Mouse (Mus musculus) CH12.LX (cell line): ENCODE results near the gene Myrfl. TPM values are rescaled to one million over a fixed set of nuclear protein-coding genes. Genes with fewer than 3 reads are reported as not detected.

Experiments used
- DNase-seq: peaks from one replicate; pipeline ENCODE4 v3.0.0-alpha.2; 2013; ENCODE audit errors: extremely low read depth
- H3K27ac ChIP-seq: 2 replicates; pipeline ENCODE4 v1.5.1; 2012; ENCODE audit warnings: low read depth, mild to moderate bottlenecking, control low read depth, moderate library complexity; ENCODE audit not compliant: insufficient read depth
- H3K27me3 ChIP-seq: replicated peaks from 2 replicates; pipeline ENCODE3; 2012; ENCODE audit warnings: inconsistent platforms
- H3K36me3 ChIP-seq, 2 experiments: replicated peaks in 1 of 2; 2 replicates each; pipeline versions ENCODE3 to v1.6.1; 2012; ENCODE audit warnings: inconsistent platforms in 1 of 2, low read length in 1 of 2, mild to moderate bottlenecking in 1 of 2, mixed read lengths in 1 of 2, moderate library complexity in 1 of 2; ENCODE audit not compliant: control insufficient read depth in 1 of 2, insufficient read depth in 1 of 2
- H3K4me1 ChIP-seq, 2 experiments: 2 replicates each; pipeline ENCODE4 v1.6.1; 2012; ENCODE audit warnings: inconsistent platforms in 1 of 2, moderate library complexity in 1 of 2; ENCODE audit not compliant: insufficient read depth in 2 of 2, control insufficient read depth in 1 of 2
- H3K4me2 ChIP-seq: 2 replicates; pipeline ENCODE4 v1.6.1; 2012; ENCODE audit warnings: low read depth, mild to moderate bottlenecking, control low read depth; ENCODE audit not compliant: poor library complexity, insufficient read depth, severe bottlenecking
- H3K4me3 ChIP-seq, 3 experiments: fragments of 150-350 bp in 1 of 3; sonication (generic) in 1 of 3; replicated peaks in 1 of 3; 2 replicates each; pipeline versions ENCODE3 to v1.5.1; 2011 to 2012; ENCODE audit warnings: low read depth in 2 of 3, low read length in 2 of 3, mild to moderate bottlenecking in 2 of 3, moderate library complexity in 2 of 3, control low read depth in 1 of 3, improper control_type of control experiment in 1 of 3, inconsistent platforms in 1 of 3, mixed read lengths in 1 of 3; ENCODE audit not compliant: poor library complexity in 1 of 3
- H3K79me2 ChIP-seq: replicated peaks from 2 replicates; pipeline ENCODE4 v1.6.1; 2012; ENCODE audit warnings: mild to moderate bottlenecking, moderate library complexity; ENCODE audit not compliant: control insufficient read depth, poor library complexity, insufficient read depth, severe bottlenecking; ENCODE audit errors: extremely low read depth
- H3K9ac ChIP-seq: 2 replicates; pipeline ENCODE4 v1.6.1; 2012; ENCODE audit warnings: low read depth, mild to moderate bottlenecking, control low read depth, moderate library complexity; ENCODE audit not compliant: insufficient read depth
- H3K9me3 ChIP-seq: replicated peaks from 2 replicates; pipeline ENCODE3; 2012; ENCODE audit warnings: low read length, inconsistent platforms, mixed read lengths
- BHLHE40 ChIP-seq: IDR thresholded peaks from 2 replicates; pipeline ENCODE4 v1.6.1; 2011; ENCODE audit warnings: mild to moderate bottlenecking, low read depth, low read length, improper control_type of control experiment
- CHD1 ChIP-seq: IDR thresholded peaks from 2 replicates; pipeline ENCODE4 v1.6.1; 2012; ENCODE audit warnings: low read depth, low read length, improper control_type of control experiment, inconsistent platforms
- CHD2 ChIP-seq: IDR thresholded peaks from 2 replicates; pipeline ENCODE4 v1.6.1; 2011; ENCODE audit warnings: low read length, improper control_type of control experiment
- CTCF ChIP-seq, 2 experiments: IDR thresholded peaks in 1 of 2; conservative IDR thresholded peaks in 1 of 2; 2 replicates each; pipeline ENCODE4 v1.5.1; 2011 to 2012; ENCODE audit warnings: low read depth in 2 of 2, low read length in 2 of 2, improper control_type of control experiment in 1 of 2, inconsistent platforms in 1 of 2, mild to moderate bottlenecking in 1 of 2, moderate library complexity in 1 of 2
- E2F4 ChIP-seq: IDR thresholded peaks from 2 replicates; pipeline ENCODE4 v1.6.1; 2011; ENCODE audit warnings: low read depth, low read length, improper control_type of control experiment; ENCODE audit not compliant: insufficient replicate concordance
- ELF1 ChIP-seq: IDR thresholded peaks from 2 replicates; pipeline ENCODE4 v1.6.1; 2014; ENCODE audit warnings: low read depth, mild to moderate bottlenecking, inconsistent platforms, low read length, improper control_type of control experiment
- EP300 ChIP-seq: IDR thresholded peaks from 2 replicates; pipeline ENCODE4 v1.6.1; 2011; ENCODE audit warnings: low read length, improper control_type of control experiment
- ETS1 ChIP-seq: conservative IDR thresholded peaks from 2 replicates; pipeline ENCODE4 v1.6.1; 2012; ENCODE audit warnings: low read depth, mild to moderate bottlenecking, inconsistent platforms, low read length, improper control_type of control experiment, moderate library complexity
- GABPA ChIP-seq: IDR thresholded peaks from 2 replicates; pipeline ENCODE4 v1.6.1; 2012; ENCODE audit warnings: low read depth, low read length, improper control_type of control experiment, inconsistent platforms; ENCODE audit not compliant: insufficient replicate concordance
- HCFC1 ChIP-seq: IDR thresholded peaks from 2 replicates; pipeline ENCODE4 v1.6.1; 2012; ENCODE audit warnings: low read depth, mild to moderate bottlenecking, inconsistent platforms, low read length, improper control_type of control experiment
- JUN ChIP-seq: IDR thresholded peaks from 2 replicates; pipeline ENCODE4 v1.6.1; 2011; ENCODE audit warnings: low read depth, mild to moderate bottlenecking, low read length, improper control_type of control experiment, moderate library complexity; ENCODE audit not compliant: insufficient read depth
- JUND ChIP-seq: conservative IDR thresholded peaks from 2 replicates; pipeline ENCODE4 v1.6.1; 2011; ENCODE audit warnings: low read depth, low read length, improper control_type of control experiment
- KAT2A ChIP-seq: IDR thresholded peaks from 2 replicates; pipeline ENCODE4 v1.6.1; 2012; ENCODE audit warnings: low read length, improper control_type of control experiment, inconsistent platforms; ENCODE audit not compliant: insufficient replicate concordance
- MAFK ChIP-seq: IDR thresholded peaks from 2 replicates; pipeline ENCODE4 v1.6.1; 2011; ENCODE audit warnings: low read length, improper control_type of control experiment; ENCODE audit not compliant: insufficient replicate concordance
- MAX ChIP-seq: IDR thresholded peaks from 2 replicates; pipeline ENCODE4 v1.6.1; 2011; ENCODE audit warnings: low read length, improper control_type of control experiment
- MAZ ChIP-seq: IDR thresholded peaks from 2 replicates; pipeline ENCODE4 v1.6.1; 2012; ENCODE audit warnings: low read depth, mild to moderate bottlenecking, inconsistent platforms, low read length, improper control_type of control experiment, moderate library complexity
- MYC ChIP-seq: IDR thresholded peaks from 2 replicates; pipeline ENCODE4 v1.6.1; 2011; ENCODE audit warnings: low read depth, mild to moderate bottlenecking, improper control_type of control experiment, low read length
- NELFE ChIP-seq: IDR thresholded peaks from 2 replicates; pipeline ENCODE4 v1.6.1; 2011; ENCODE audit warnings: low read depth, low read length, improper control_type of control experiment
- NRF1 ChIP-seq: IDR thresholded peaks from 2 replicates; pipeline ENCODE4 v1.6.1; 2014; ENCODE audit warnings: low read depth, mild to moderate bottlenecking, inconsistent platforms, low read length, improper control_type of control experiment, moderate library complexity
- PAX5 ChIP-seq: IDR thresholded peaks from 2 replicates; pipeline ENCODE4 v1.6.1; 2012; ENCODE audit warnings: low read length, inconsistent platforms, mixed read lengths
- SIN3A ChIP-seq: IDR thresholded peaks from 2 replicates; pipeline ENCODE4 v1.6.1; 2012; ENCODE audit warnings: low read length, improper control_type of control experiment, inconsistent platforms
- TBP ChIP-seq: conservative IDR thresholded peaks from 2 replicates; pipeline ENCODE4 v1.6.1; 2011; ENCODE audit warnings: low read depth, low read length, improper control_type of control experiment
- TCF12 ChIP-seq: IDR thresholded peaks from 2 replicates; pipeline ENCODE4 v1.6.1; 2014; ENCODE audit warnings: low read depth, mild to moderate bottlenecking, inconsistent platforms, low read length, improper control_type of control experiment
- USF1 ChIP-seq: IDR thresholded peaks from 2 replicates; pipeline ENCODE4 v1.6.1; 2014; ENCODE audit warnings: low read depth, mild to moderate bottlenecking, inconsistent platforms, low read length, improper control_type of control experiment
- USF2 ChIP-seq: conservative IDR thresholded peaks from 2 replicates; pipeline ENCODE4 v1.6.1; 2011; ENCODE audit warnings: low read depth, low read length, improper control_type of control experiment
- ZC3H11A ChIP-seq: IDR thresholded peaks from 2 replicates; pipeline ENCODE4 v1.6.1; 2012; ENCODE audit warnings: low read depth, mild to moderate bottlenecking, inconsistent platforms, low read length, improper control_type of control experiment
- ZKSCAN1 ChIP-seq: IDR thresholded peaks from 2 replicates; pipeline ENCODE4 v1.6.1; 2012; ENCODE audit warnings: low read depth, inconsistent platforms, low read length, improper control_type of control experiment, borderline replicate concordance
- ZMIZ1 ChIP-seq: IDR thresholded peaks from 2 replicates; pipeline ENCODE4 v1.6.1; 2012; ENCODE audit warnings: low read depth, mild to moderate bottlenecking, inconsistent platforms, low read length, improper control_type of control experiment
- ZNF384 ChIP-seq: IDR thresholded peaks from 2 replicates; pipeline ENCODE4 v1.6.1; 2012; ENCODE audit warnings: low read depth, low read length, improper control_type of control experiment, inconsistent platforms
- dilution Hi-C: fragments of 300-500 bp; cut with MboI; formaldehyde crosslinking; loops from 2 replicates; pipeline ENCODE4 v1.14.3; 2020; ENCODE audit warnings: low sequenced_read_pairs; ENCODE audit not compliant: extremely low pct_unique_long_range_greater_than_20kb, extremely low pct_ligation_motif_present
- in situ Hi-C: fragments of 300-500 bp; cut with MboI; formaldehyde crosslinking; loops from 3 replicates; pipeline ENCODE4 v1.14.3; 2019; ENCODE audit warnings: low sequenced_read_pairs, low pct_ligation_motif_present, low pct_unique_long_range_greater_than_20kb, mixed read lengths
- polyA plus RNA-seq: library from polyadenylated mRNA; unstranded; fragments of >175 nt; gene quantifications from 2 replicates; pipeline ENCODE4 v1.2.1, GENCODE M21; 2012; ENCODE audit warnings: low read depth; ENCODE audit not compliant: insufficient read length
- total RNA-seq, 2 experiments: library from RNA; depleted of rRNA; stranded (reverse); fragments of 300-350 nt in 1 of 2; fragments of >200 nt in 1 of 2; gene quantifications; 2 replicates each; pipeline ENCODE4 v1.2.3; 2012 to 2014

The Myrfl gene
- total and polyA plus RNA-seq, 3 experiments: not detected

DNA sequence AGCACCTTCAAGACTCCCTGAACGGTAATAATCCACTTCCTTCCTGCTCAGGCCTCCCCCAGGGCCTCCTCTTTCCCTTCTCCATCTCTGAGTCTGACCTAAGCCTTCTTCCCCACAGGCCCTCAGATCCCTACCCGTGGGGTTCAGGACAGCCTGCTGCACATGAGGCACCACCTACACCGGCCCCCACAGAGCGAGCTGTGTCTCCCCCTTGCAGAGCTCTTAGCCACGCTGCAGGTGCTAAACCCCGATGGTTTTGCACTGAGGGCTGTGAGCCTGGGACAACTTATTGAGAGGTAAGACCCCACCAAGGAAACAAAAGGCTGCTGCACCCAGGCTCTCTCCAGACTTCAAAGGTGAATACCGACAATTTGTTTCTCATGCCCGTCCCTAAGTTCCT is 19.9 kb upstream of the Myrfl start:
- dilution Hi-C loops: no loop called here
- H3K4me2 ChIP-seq: no peak overlapping the region
- no peak overlapping the region for H3K4me3 ChIP-seq
- H3K79me2 ChIP-seq: no peaks in the 10 kb centered on the region
- in situ Hi-C loops: no loop called here
- H3K9ac ChIP-seq: no peak overlapping the region
- DNase-seq: no peak
- H3K9me3 ChIP-seq: no peaks in the 10 kb centered on the region
- 0 out of 4 replicates have a peak, but pooled peaks cover 0 to 4% of the 10 kb centered on the region in 2 experiments for H3K4me1 ChIP-seq
- no peak overlapping the region for H3K27ac ChIP-seq
- H3K27me3 ChIP-seq: no peaks in the 10 kb centered on the region
- peaks cover 0 to 58% of the 10 kb centered on the region in 2 experiments for H3K36me3 ChIP-seq
- no peak for TF ChIP-seq EP300
- TF ChIP-seq MAX: no peak
- TF ChIP-seq MYC: no peak
- no peak for TF ChIP-seq HCFC1
- no peak for TF ChIP-seq E2F4
- TF ChIP-seq JUN: no peak
- no peak for TF ChIP-seq BHLHE40
- no peak for TF ChIP-seq ETS1
- TF ChIP-seq GABPA: no peak
- TF ChIP-seq ZNF384: no peak
- no peak for TF ChIP-seq ZKSCAN1
- no peak for TF ChIP-seq USF2
- no peak for TF ChIP-seq CHD2
- TF ChIP-seq ZC3H11A: no peak
- no peak for TF ChIP-seq CTCF (conservative IDR thresholded peaks at IDR 0.05 in 1 of 2, IDR thresholded peaks at IDR 0.05 in 1 of 2; ENCODE audit: low read depth in 2 of 2, low read length in 2 of 2)
- no peak for TF ChIP-seq ZMIZ1
- TF ChIP-seq SIN3A: no peak
- TF ChIP-seq MAZ: no peak

DNA sequence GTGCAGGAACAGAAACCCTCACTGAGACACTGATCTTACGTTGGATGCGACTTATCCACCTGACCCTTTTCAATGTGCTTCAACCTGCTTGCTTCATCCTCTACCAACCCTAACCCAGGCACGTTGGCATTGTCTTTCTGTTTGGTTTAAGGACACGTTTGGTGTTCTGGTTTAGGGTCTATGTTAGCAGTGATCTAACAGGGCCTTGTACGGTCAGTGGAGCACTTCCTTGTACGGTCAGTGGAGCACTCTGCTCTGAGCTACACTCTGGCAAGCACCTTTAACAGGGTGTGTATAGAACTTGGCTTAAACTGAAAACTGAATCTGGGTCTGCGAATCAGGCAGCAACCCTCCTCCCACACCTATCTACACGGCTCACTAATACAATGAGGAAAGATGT is 18.6 kb upstream of the Myrfl start:
- in situ Hi-C loops: no loop called here
- no peak overlapping the region for H3K27ac ChIP-seq

More for the DNA sequence above, 18.6 kb upstream of the Myrfl start:
- no peak for DNase-seq
- no peaks in the 10 kb centered on the region for H3K27me3 ChIP-seq
- no peaks in the 10 kb centered on the region for H3K79me2 ChIP-seq
- H3K9ac ChIP-seq: no peak overlapping the region
- H3K4me1 ChIP-seq: 0 out of 4 replicates have a peak, but pooled peaks cover 0 to 4% of the 10 kb centered on the region in 2 experiments
- H3K9me3 ChIP-seq: no peaks in the 10 kb centered on the region
- H3K4me3 ChIP-seq: no peak overlapping the region
- dilution Hi-C loops: no loop called here
- no peak overlapping the region for H3K4me2 ChIP-seq
- TF ChIP-seq MAFK (no peak), USF1 (no peak), CHD1 (no peak), PAX5 (no peak), NELFE (no peak), ZKSCAN1 (no peak), SIN3A (no peak), ETS1 (no peak), TCF12 (no peak), NRF1 (no peak), ZNF384 (no peak), TBP (no peak), MAX (no peak), CHD2 (no peak), KAT2A (no peak), JUN (no peak), ELF1 (no peak), JUND (no peak)
- peaks cover 0 to 62% of the 10 kb centered on the region in 2 experiments for H3K36me3 ChIP-seq
